Mouse (Mus musculus): ENCODE data around the gene Lrrc46. TPM values are rescaled to one million over a fixed set of nuclear protein-coding genes. Genes with fewer than 3 reads are reported as not detected.

The Lrrc46 gene
- total RNA-seq, 2 experiments from 2014 or later: 0.27 TPM; not detected in 1

GRCm38 (mm10) chr11:97013121-97013670, 28.0 kb downstream of the Lrrc46 start, which contains the start of gene Sp6:
Gene Sp6, plus strand, starts transcription at chr11:97013394.
- DNase-seq: no peak

GRCm38 (mm10) chr11:97009198-97009790, 31.9 kb downstream of the Lrrc46 start:
- DNase-seq: no peak

- DNase-seq: no peak
Measured at GRCm38 (mm10) chr11:97007093-97007794, 34.0 kb downstream of the Lrrc46 start.

- DNase-seq: no peak
Measured at GRCm38 (mm10) chr11:97003170-97003569, 38.0 kb downstream of the Lrrc46 start.

GRCm38 (mm10) chr11:96997380-96997956, 43.7 kb downstream of the Lrrc46 start:
- DNase-seq: peak; percentile 38

- DNase-seq: no peak
Measured at GRCm38 (mm10) chr11:96996773-96997379, 44.3 kb downstream of the Lrrc46 start.

- no peak for DNase-seq
Measured at GRCm38 (mm10) chr11:96995836-96996772, 45.1 kb downstream of the Lrrc46 start.

- no peak for DNase-seq
Measured at GRCm38 (mm10) chr11:96995031-96995430, 46.2 kb downstream of the Lrrc46 start.

GRCm38 (mm10) chr11:96992722-96993311, 48.4 kb downstream of the Lrrc46 start:
- no peak for DNase-seq

GRCm38 (mm10) chr11:96991501-96991900, 49.7 kb downstream of the Lrrc46 start:
- DNase-seq: no peak

GRCm38 (mm10) chr11:96987873-96988655, 53.1 kb downstream of the Lrrc46 start:
- no peak for DNase-seq

GRCm38 (mm10) chr11:96986463-96986862, 54.7 kb downstream of the Lrrc46 start:
- DNase-seq: no peak

GRCm38 (mm10) chr11:96984903-96985302, 56.3 kb downstream of the Lrrc46 start:
- DNase-seq: no peak

Small RNA genes within 50 kb of the gene (microRNA-seq; reads per million reads assigned to microRNA genes)
- 0.74 to 0.79 reads per million in 2 experiments for gene Mir8103 (ENCODE audit: borderline replicate concordance in 2 of 2)

Other genes with a start within 250 kb of the Lrrc46 start
- gene Nfe2l1, start 211.4 kb downstream of the Lrrc46 start, total RNA-seq (2021): 100 to 1,000 TPM; 348 to 389 TPM
- 10 to 100 TPM; 28.2 to 31.1 TPM for gene Copz2, start 191.5 kb downstream of the Lrrc46 start, total RNA-seq (2021)
- gene Cdk5rap3, start 124.9 kb downstream of the Lrrc46 start, total RNA-seq (2021): 10 to 100 TPM; 22.3 to 23.0 TPM
- not detected for gene Prr15l, start 113.3 kb downstream of the Lrrc46 start, total RNA-seq (2021)
- 1 to 10 TPM; 7.0 to 8.3 TPM for gene Pnpo, start 97.4 kb downstream of the Lrrc46 start, total RNA-seq (2021)
- 1 to 10 TPM; 8.9 to 9.0 TPM for gene Sp2, start 58.4 kb downstream of the Lrrc46 start, total RNA-seq (2021)
- under 1 TPM in 1 of 2 experiments, not detected in 1; 0.10 TPM for gene Sp6, start 28.0 kb downstream of the Lrrc46 start, total RNA-seq (2021)
- 1 to 10 TPM; 9.3 to 9.4 TPM for gene Scrn2, start 11.5 kb downstream of the Lrrc46 start, total RNA-seq (2021)
- gene Mrpl10, start 153 bp upstream of the Lrrc46 start, total RNA-seq (2021): 10 to 100 TPM; 37.6 to 43.0 TPM
- 1 to 10 TPM; 2.5 to 3.2 TPM for gene Osbpl7, start 9.2 kb upstream of the Lrrc46 start, total RNA-seq (2021)
- under 1 TPM; 0.41 to 0.86 TPM for gene Tbx21, start 73.9 kb upstream of the Lrrc46 start, total RNA-seq (2021)
- 1 to 10 TPM; 4.6 to 4.9 TPM for gene Tbkbp1, start 110.1 kb upstream of the Lrrc46 start, total RNA-seq (2021)
- 10 to 100 TPM; 48.9 to 53.5 TPM for gene Kpnb1, start 146.5 kb upstream of the Lrrc46 start, total RNA-seq (2021)
- gene Npepps, start 239.2 kb upstream of the Lrrc46 start, total RNA-seq (2021): 10 to 100 TPM; 49.7 to 60.0 TPM

All from gastrocnemius, postnatal 25 days (tissue).